Mouse (Mus musculus): Measurements from ENCODE around the gene Taf5.

DNA sequence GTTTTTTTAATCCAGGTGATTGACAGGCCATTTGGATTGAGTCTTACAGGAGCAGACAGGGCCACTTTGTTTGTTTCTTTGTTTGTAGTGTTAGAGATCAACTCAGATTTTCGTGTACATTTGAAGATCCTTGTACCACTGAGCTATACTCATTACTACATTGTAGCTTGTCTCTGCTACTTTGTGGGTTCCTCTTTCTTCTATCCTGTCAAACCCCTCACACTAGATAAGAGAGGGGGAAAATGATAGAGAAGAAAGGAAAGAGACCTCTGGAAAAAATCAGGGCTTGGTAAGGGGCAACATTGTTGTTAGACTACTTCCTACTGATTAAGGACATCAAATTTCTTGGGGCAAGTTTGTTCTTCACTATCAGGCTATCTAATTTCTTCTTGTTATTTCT, 9.9 kb upstream of the Taf5 start:
- TF ChIP-seq POLR2A (IDR thresholded peaks at IDR 0.05; ENCODE audit: extremely low read depth, insufficient read depth, low read length) (no peak), CTCF (IDR thresholded peaks at IDR 0.05; ENCODE audit: low read depth, low read length) (no peak)

Measured in liver, adult 2 months (tissue).